Mouse (Mus musculus) limb, embryonic 13.5 days (tissue): ENCODE data around the gene Exoc3l4. TPM values are rescaled to one million over a fixed set of nuclear protein-coding genes. Genes with fewer than 3 reads are reported as not detected.

Source experiments
- ATAC-seq: fragments of 200-750 bp; cut with Nextera tagmentation; 2 replicates; pipeline ENCODE4 v1.8.0; 2017; ENCODE audit warnings: low read depth, moderate number of reproducible peaks, moderate TSS enrichment; ENCODE audit not compliant: low FRiP score
- H3K27ac ChIP-seq: fragments of 300-500 bp; sonication (generic); 2 replicates; pipeline ENCODE4 v1.5.1; 2015; ENCODE audit warnings: inconsistent platforms, mild to moderate bottlenecking, moderate library complexity
- H3K27me3 ChIP-seq: fragments of 300-500 bp; sonication (generic); 2 replicates; pipeline ENCODE4 v1.6.1; 2015; ENCODE audit warnings: mild to moderate bottlenecking, inconsistent platforms
- H3K36me3 ChIP-seq: fragments of 300-500 bp; sonication (generic); 2 replicates; pipeline ENCODE4 v1.6.1; 2015; ENCODE audit warnings: inconsistent platforms, mild to moderate bottlenecking, moderate library complexity
- H3K4me1 ChIP-seq: fragments of 300-500 bp; sonication (generic); 2 replicates; pipeline ENCODE4 v1.6.1; 2015; ENCODE audit warnings: inconsistent platforms
- H3K4me2 ChIP-seq: fragments of 300-500 bp; sonication (generic); replicated peaks from 2 replicates; pipeline ENCODE4 v1.6.1; 2015; ENCODE audit warnings: inconsistent platforms, mild to moderate bottlenecking, moderate library complexity
- H3K4me3 ChIP-seq: fragments of 300-500 bp; sonication (generic); 2 replicates; pipeline ENCODE4 v1.5.1; 2015; ENCODE audit warnings: moderate library complexity, mild to moderate bottlenecking, inconsistent platforms
- H3K9ac ChIP-seq: fragments of 300-500 bp; sonication (generic); 2 replicates; pipeline ENCODE4 v1.6.1; 2015; ENCODE audit warnings: mild to moderate bottlenecking, inconsistent platforms
- H3K9me3 ChIP-seq: fragments of 300-500 bp; sonication (generic); 2 replicates; pipeline ENCODE4 v1.6.1; 2016; ENCODE audit warnings: inconsistent platforms
- WGBS: fragments of 180-500 bp; shearing (Covaris S2); methylation state at CpG from one replicate; pipeline ENCODE4 v1.1.7; 2015; 5-methylcytosine and 5-hydroxymethylcytosine counted together
- polyA plus RNA-seq: library from polyadenylated mRNA; unstranded; fragments of >200 nt; fragmentation: Nextera tagmentation; extraction: Ambion mirVana; gene quantifications from 2 replicates; pipeline ENCODE4 v1.2.1, GENCODE M21; 2015

Gene Exoc3l4
- polyA plus RNA-seq, 1 experiment from 2014 or later: 6.9 TPM

- Histone ChIP-seq H3K4me2 (peak overlapping the region; percentile 68), H3K27ac (peak overlapping the region; percentile 29), H3K9ac (peak overlapping the region; percentile 48; the same call in 1 of the 2 replicates), H3K4me3 (peak overlapping the region; percentile 41), H3K4me1 (peaks cover 39% of the 10 kb centered on the region), H3K36me3 (no peaks in the 10 kb centered on the region), H3K27me3 (peaks cover 45% of the 10 kb centered on the region), H3K9me3 (no peaks in the 10 kb centered on the region)
- ATAC-seq: peak; percentile 82
- under 1% methylated on average over 21 of the region's 21 CpGs for WGBS
These were observed 3.5 kb upstream of the Exoc3l4 start for GRCm38 (mm10) chr12:111413300-111413699.

- no peak overlapping the region for H3K9ac ChIP-seq
- WGBS: 74% methylated on average over 5 of the region's 5 CpGs
- H3K27me3 ChIP-seq: peaks cover 83% of the 10 kb centered on the region
- no peak overlapping the region for H3K4me2 ChIP-seq
- H3K36me3 ChIP-seq: no peaks in the 10 kb centered on the region
- no peak for ATAC-seq
- H3K4me1 ChIP-seq: peaks cover 21% of the 10 kb centered on the region
- H3K27ac ChIP-seq: no peak overlapping the region
- no peaks in the 10 kb centered on the region for H3K9me3 ChIP-seq
- no peak overlapping the region for H3K4me3 ChIP-seq
These were observed 3.1 kb downstream of the Exoc3l4 start for GRCm38 (mm10) chr12:111419918-111420317.

- no peaks in the 10 kb centered on the region for H3K36me3 ChIP-seq
- no peak overlapping the region for H3K4me3 ChIP-seq
- H3K9me3 ChIP-seq: no peaks in the 10 kb centered on the region
- H3K27ac ChIP-seq: no peak overlapping the region
- 47% methylated on average over 7 of the region's 7 CpGs for WGBS
- ATAC-seq: no peak
- H3K4me2 ChIP-seq: no peak overlapping the region
- H3K4me1 ChIP-seq: peaks cover 26% of the 10 kb centered on the region
- H3K9ac ChIP-seq: no peak overlapping the region
- peaks cover 92% of the 10 kb centered on the region for H3K27me3 ChIP-seq
These were observed 4.3 kb downstream of the Exoc3l4 start for GRCm38 (mm10) chr12:111420946-111421709.

- Histone ChIP-seq H3K4me3 (no peak overlapping the region), H3K4me1 (peaks cover 23% of the 10 kb centered on the region), H3K4me2 (peak overlapping the region; percentile 63; the same call in 1 of the 2 replicates), H3K9ac (no peak overlapping the region), H3K27me3 (peaks cover 97% of the 10 kb centered on the region), H3K36me3 (no peaks in the 10 kb centered on the region), H3K27ac (no peak overlapping the region), H3K9me3 (no peaks in the 10 kb centered on the region)
- 39% methylated on average over 5 of the region's 5 CpGs for WGBS
- ATAC-seq: no peak
These were observed 6.0 kb downstream of the Exoc3l4 start for GRCm38 (mm10) chr12:111422852-111423251.

- peak overlapping the region; percentile 63 for H3K4me2 ChIP-seq
- peak overlapping the region; percentile 36 for H3K4me3 ChIP-seq
- 0 out of 2 replicates have a peak overlapping the region, but pooled peaks have one; percentile 13 for H3K9ac ChIP-seq
- no peaks in the 10 kb centered on the region for H3K36me3 ChIP-seq
- peaks cover 31% of the 10 kb centered on the region for H3K4me1 ChIP-seq
- peaks cover 99% of the 10 kb centered on the region for H3K27me3 ChIP-seq
- no peak for ATAC-seq
- WGBS: 5% methylated on average over 43 of the region's 43 CpGs
- H3K27ac ChIP-seq: no peak overlapping the region
- H3K9me3 ChIP-seq: no peaks in the 10 kb centered on the region
These were observed 6.8 kb downstream of the Exoc3l4 start for GRCm38 (mm10) chr12:111423570-111424129.

GRCm38 (mm10) chr12:111424547-111424946 lies 7.7 kb downstream of the Exoc3l4 start:
- ATAC-seq: no peak
- peaks cover 99% of the 10 kb centered on the region for H3K27me3 ChIP-seq
- H3K4me2 ChIP-seq: no peak overlapping the region
- H3K9ac ChIP-seq: no peak overlapping the region
- no peak overlapping the region for H3K4me3 ChIP-seq
- H3K27ac ChIP-seq: no peak overlapping the region
- H3K4me1 ChIP-seq: peaks cover 40% of the 10 kb centered on the region
- no peaks in the 10 kb centered on the region for H3K36me3 ChIP-seq
- no peaks in the 10 kb centered on the region for H3K9me3 ChIP-seq
- WGBS: 18% methylated on average over 9 of the region's 9 CpGs

GRCm38 (mm10) chr12:111425258-111425657 lies 8.4 kb downstream of the Exoc3l4 start:
- H3K4me1 ChIP-seq: peaks cover 47% of the 10 kb centered on the region
- no peak overlapping the region for H3K4me3 ChIP-seq
- WGBS: 3% methylated on average over 15 of the region's 15 CpGs
- H3K27ac ChIP-seq: no peak overlapping the region
- H3K9ac ChIP-seq: no peak overlapping the region
- H3K27me3 ChIP-seq: peaks cover 99% of the 10 kb centered on the region
- no peaks in the 10 kb centered on the region for H3K9me3 ChIP-seq
- no peak overlapping the region for H3K4me2 ChIP-seq
- H3K36me3 ChIP-seq: no peaks in the 10 kb centered on the region
- ATAC-seq: no peak

- Histone ChIP-seq H3K27me3 (peaks cover 99% of the 10 kb centered on the region), H3K36me3 (no peaks in the 10 kb centered on the region), H3K9ac (no peak overlapping the region), H3K4me1 (peaks cover 53% of the 10 kb centered on the region), H3K4me2 (peak overlapping the region; percentile 24; the same call in 1 of the 2 replicates), H3K9me3 (no peaks in the 10 kb centered on the region), H3K27ac (no peak overlapping the region), H3K4me3 (no peak overlapping the region)
- 17% methylated on average over 29 of the region's 29 CpGs for WGBS
- ATAC-seq: peak; percentile 49; the same call in 1 of the 2 replicates
These were observed 9.1 kb downstream of the Exoc3l4 start for GRCm38 (mm10) chr12:111425789-111426460.

- no peaks in the 10 kb centered on the region for H3K9me3 ChIP-seq
- peaks cover 56% of the 10 kb centered on the region for H3K4me1 ChIP-seq
- peaks cover 99% of the 10 kb centered on the region for H3K27me3 ChIP-seq
- no peak for ATAC-seq
- no peaks in the 10 kb centered on the region for H3K36me3 ChIP-seq
- H3K4me2 ChIP-seq: no peak overlapping the region
- WGBS: 44% methylated on average over 12 of the region's 12 CpGs
- no peak overlapping the region for H3K9ac ChIP-seq
- H3K4me3 ChIP-seq: no peak overlapping the region
- H3K27ac ChIP-seq: no peak overlapping the region
These were observed 10.8 kb downstream of the Exoc3l4 start for GRCm38 (mm10) chr12:111427438-111428113.

- Histone ChIP-seq H3K9me3 (no peaks in the 10 kb centered on the region), H3K4me3 (no peak overlapping the region), H3K27ac (no peak overlapping the region), H3K27me3 (peaks cover 95% of the 10 kb centered on the region), H3K36me3 (no peaks in the 10 kb centered on the region), H3K9ac (0 out of 2 replicates have a peak overlapping the region, but pooled peaks have one; percentile 4), H3K4me1 (peaks cover 52% of the 10 kb centered on the region), H3K4me2 (peak overlapping the region; percentile 73)
- ATAC-seq: no peak
- WGBS: 19% methylated on average over 8 of the region's 8 CpGs
These were observed 11.5 kb downstream of the Exoc3l4 start for GRCm38 (mm10) chr12:111428364-111428763.

GRCm38 (mm10) chr12:111428961-111429911 lies 12.4 kb downstream of the Exoc3l4 start:
- peaks cover 91% of the 10 kb centered on the region for H3K27me3 ChIP-seq
- peaks cover 47% of the 10 kb centered on the region for H3K4me1 ChIP-seq
- H3K4me2 ChIP-seq: peak overlapping the region; percentile 73
- peak; percentile 52 for ATAC-seq
- no peak overlapping the region for H3K27ac ChIP-seq
- no peaks in the 10 kb centered on the region for H3K9me3 ChIP-seq
- peak overlapping the region; percentile 55; the same call in 1 of the 2 replicates for H3K9ac ChIP-seq
- under 1% methylated on average over 40 of the region's 40 CpGs for WGBS
- H3K36me3 ChIP-seq: no peaks in the 10 kb centered on the region
- H3K4me3 ChIP-seq: peak overlapping the region; percentile 43
